Mouse (Mus musculus): ENCODE data around the gene Kank3. TPM values are rescaled to one million over a fixed set of nuclear protein-coding genes. Genes with fewer than 3 reads are reported as not detected.
A peak's percentile ranks its signal among the peaks of the same experiment; 100 is the strongest.
"Not testable (repeated sequence)": the region's sequence is repeated elsewhere in the genome, so short reads cannot be mapped to it uniquely, and the experiment has no call there.

Gene Kank3
- total RNA-seq, 2 experiments from 2014 or later = 13.4 to 16.6 TPM

DNA sequence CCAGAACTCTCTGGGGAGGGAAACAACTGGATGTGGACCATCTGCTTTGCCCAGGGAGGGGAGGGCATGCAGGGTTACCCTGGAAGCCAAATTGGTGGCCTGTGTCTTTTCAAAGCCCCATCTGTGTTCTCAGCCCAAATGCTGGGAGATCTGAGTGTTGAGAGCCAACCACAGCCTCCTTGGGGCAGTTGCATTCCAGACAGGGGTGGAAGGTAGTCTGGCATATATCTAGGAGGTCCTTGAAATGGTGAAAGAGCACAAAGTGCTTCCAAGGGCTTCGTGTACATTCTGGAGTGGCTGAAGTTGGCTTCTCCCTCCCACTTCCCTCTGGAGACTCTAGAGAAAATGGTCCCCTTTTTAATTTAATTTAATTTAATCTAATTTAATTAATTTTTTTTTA lies 5.6 kb upstream of the Kank3 start:
- no peak for DNase-seq (ENCODE audit: low spot score)

DNA sequence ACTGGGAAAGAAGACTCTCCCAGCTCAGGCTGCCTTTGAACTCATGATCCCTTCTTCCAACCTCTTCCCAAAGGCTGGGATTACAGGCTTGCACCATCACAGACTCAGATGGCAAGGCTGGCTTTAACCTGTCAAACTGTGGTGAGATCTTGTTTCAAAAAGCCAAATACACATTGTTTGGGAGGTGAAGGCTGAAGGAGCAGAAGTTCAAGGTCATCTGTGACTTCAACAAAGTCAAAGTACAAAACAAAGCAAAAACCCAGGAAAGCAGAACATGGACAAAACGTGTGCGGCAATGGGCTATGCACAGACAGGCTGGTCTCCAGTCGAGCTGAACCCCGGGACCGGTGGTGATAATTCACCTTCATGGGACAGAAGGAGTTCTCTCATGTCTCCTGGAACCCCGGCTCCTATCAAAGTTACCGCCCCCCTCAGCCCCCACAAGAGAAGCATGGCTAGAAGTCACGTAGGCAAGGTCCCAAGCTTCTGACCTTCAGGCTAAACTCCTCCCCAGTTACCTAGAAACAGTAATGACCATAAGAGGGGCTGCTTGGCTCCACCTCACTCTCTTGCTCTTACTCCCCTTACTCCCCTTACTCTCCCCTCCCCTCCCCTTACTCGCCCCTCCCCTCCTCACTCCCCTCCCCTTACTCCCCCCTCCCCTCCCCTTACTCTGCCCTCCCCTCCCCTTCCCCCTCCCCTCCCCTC lies 3.0 kb upstream of the Kank3 start:
- no peak for DNase-seq (ENCODE audit: low spot score)

DNA sequence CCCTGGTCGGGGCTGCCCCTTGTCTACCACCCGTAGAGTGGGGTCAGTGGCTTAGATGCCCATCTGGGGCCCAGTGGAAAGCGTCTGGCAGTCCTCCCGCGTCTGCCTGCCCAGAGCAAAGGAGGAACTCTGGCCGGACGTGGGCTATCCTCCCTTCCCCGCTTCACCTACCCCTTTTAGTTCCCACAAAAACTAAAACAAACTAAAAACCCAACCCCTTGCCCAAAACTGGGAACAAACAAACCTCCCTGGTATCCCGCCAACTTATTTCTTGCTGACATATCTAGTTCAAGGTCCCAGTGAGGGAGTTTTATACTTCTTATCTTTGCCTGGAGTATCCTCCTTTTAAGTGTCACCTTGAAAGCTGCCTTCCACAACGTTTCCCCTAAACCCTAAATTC lies 2.1 kb upstream of the Kank3 start:
- DNase-seq (ENCODE audit: low spot score) = no peak

DNA sequence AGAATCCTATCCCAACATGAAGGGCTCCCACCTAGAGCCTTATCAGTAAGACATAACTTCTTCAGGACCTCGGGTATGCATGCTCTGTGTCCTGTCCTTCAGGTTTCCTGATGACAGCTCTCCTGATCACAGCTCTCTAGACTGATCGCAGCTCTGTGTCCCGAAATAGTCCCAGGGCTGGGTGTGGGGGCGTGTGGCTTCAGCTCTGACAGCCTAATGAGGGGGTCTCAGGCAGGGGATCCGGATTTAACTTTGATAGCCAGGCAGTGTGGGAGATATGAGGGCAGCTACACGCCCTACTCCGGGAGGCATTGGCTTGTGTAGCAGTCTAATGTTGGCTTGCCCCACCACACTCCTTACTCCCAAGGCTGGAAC lies 810 bp downstream of the Kank3 start:
- DNase-seq (ENCODE audit: low spot score) = no peak

DNA sequence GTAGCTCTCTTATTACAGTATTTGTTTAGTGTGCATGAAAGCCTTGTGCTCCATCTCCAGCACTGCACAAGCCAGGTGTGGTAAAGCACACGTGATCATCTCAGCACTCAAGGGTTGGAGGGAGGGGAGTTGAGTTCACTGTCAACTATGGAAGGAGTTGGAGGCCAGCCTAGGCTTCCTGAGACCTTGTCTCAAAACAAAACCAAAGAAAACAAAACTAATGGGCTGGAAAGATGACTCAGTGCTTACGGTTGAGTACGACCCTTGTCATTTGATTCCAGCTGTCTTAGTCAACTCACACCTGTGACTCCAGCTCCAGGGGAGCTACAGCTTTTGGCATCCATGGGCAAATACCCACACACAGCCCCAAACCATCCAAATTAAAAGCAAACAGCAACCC lies 2.2 kb downstream of the Kank3 start:
- no peak for DNase-seq (ENCODE audit: low spot score)

DNA sequence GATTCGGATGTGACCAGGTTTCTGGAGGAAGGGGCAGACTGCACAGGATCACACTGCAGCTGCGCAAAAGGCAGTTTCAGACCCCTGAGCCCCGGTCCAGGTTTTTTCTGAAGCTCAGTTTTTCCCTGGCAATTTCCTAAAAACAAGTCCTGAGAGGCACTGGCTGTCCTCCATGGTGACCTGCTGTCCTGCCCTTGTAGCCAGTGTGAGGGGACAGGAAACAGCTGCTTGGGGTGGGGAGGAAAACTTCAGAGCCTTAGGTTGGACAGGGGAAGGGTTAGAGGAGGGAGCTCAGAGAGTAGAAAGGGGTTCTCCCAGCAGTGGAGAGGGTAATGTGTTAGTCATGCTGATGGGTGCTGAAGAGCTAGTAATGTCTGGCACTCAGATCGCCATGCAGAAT lies 2.7 kb downstream of the Kank3 start:
- DNase-seq (ENCODE audit: low spot score) = no peak

DNA sequence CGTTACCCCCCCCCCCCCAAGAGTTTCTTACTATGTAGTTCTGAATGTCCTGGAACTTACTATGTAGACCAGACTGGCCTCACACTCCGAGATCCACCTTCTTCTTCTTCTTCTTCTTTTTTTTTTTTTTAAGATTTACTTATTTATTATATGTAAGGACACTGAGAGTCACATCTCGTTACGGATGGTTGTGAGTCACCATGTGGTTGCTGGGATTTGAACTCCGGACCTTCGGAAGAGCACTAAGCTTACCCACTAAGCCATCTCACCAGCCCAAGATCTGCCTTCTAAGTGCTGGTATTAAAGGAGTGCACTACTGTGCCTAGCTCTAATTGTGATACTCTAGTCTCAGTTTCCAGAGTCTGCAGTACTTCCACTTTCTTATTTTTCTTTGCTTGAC lies 5.1 kb downstream of the Kank3 start:
- DNase-seq (ENCODE audit: low spot score) = no peak

DNA sequence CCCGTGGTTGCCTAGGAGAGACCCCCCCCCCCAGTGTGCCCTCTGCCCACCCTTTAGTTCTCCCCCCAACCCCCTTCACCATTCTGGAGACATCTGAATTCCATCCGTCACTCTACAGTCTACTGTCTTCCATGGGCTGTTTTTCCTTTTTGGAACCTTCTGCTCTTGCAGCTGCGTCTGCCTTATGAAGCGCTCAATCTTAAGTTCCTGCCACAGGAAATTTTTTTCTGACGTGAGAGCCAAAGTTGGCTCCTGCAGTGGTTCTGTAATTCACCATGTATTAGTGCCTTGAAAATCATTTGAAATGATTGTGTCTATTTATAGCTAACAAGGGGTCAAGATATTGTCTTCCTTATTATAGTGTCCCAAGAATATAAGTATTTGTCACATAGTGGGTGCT lies 6.3 kb downstream of the Kank3 start:
- DNase-seq (ENCODE audit: low spot score) = no peak

DNA sequence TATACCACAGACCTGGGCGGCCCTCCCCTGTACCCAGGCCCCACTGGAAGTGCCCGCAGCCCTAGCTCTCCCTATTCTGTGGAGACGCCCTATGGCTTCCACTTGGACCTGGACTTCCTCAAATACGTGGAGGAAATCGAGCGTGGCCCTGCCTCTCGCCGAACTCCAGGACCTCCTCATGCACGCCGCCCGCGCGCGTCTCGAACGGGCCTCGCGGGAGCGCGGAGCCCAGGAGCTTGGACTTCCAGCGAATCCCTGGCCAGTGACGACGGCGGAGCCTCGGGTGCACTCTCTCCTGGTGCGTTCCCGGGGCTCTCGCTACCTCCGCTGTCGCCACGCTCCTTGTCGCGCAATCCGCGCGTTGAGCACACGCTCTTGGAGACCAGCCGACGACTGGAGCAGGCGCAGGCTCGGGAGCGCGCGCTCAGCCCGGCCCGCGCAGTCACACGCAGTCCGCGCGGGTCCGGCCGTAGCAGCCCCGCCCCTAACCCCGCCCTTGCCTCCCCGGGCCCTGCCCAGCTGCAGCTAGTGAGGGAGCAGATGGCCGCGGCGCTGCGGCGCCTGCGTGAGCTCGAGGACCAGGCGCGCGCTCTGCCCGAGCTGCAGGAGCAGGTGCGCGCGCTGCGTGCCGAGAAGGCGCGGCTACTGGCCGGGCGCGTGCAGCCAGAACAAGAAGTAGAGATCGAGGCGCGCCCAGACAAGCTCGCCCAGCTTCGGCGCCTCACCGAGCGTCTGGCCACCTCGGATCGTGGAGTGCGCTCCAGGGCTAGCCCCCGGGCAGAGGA lies 7.1 kb downstream of the Kank3 start:
- DNase-seq (ENCODE audit: low spot score) = peak; percentile 80

DNA sequence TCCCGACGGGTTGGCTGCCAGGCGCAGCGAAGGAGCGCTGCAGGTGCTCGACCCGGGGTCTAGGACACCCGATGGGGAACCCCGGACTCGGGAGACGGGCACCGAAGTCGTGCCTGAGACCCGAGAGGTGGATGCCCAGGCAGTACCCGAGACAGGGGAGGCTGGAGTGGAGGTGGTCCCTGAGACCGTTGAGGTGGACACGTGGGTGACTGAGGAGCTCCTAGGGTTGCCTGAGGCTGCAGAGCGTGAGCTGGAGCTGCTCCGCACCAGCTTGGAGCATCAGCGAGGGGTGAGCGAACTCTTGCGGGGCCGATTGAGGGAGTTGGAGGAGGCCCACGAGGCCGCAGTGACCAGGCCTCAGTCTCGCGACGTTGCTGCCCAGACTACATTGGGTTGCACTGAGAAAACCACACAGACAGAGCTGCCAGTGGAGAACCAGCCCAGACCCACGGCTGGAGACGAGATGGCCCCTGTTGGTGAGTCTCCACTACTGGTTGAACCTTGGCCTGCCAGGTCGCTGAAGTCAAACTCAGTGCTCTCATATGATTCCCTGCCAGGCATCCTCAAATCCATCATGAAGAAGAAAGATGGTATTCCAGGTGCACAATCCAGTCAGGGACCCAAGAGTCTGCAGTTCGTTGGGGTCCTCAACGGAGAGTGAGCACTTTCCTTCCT lies 7.8 kb downstream of the Kank3 start:
- no peak for DNase-seq (ENCODE audit: low spot score)

DNA sequence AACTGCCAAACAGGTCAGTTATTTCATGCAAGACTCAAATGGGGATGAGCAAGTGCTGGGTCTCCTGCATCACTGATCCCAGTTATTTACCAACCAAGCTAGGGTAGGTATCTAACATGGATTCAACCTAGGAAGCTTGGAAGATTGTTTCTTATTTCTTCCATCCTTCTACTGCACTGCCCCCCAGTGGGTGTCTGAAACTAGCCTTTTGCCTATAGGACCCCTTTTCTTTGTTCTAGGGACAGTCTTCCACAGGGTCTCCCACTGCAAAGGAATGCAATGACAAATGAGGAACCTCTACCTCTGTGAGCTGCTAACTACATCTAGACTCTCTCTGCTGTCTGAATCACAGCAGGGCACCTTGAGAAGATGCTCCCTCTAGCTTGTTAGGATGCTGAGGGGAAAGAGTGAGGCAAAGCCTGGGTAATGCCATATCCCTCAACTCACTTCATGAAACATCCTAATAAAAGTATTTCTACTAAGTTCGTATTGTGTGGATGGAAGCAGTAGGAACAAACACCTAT lies 12.2 kb downstream of the Kank3 start:
- DNase-seq (ENCODE audit: low spot score) = no peak

DNA sequence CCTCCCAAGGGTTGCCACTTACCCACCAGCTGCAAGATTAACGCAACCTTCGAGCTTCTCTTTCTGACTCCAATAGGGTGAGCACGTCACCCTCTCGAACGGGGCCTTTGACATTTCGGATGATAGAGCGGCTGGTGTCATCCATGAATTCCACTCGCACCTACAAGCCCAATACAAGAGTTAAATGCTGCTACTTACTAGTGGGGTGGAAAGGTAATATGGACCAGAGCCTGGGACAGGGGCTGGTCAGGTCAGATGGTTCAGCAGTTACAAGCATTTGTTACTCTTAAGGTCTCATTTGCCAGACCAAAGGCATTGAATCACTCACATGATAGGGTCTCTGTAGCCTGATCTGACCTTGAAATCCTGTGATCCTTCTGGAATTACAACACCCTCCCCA lies 12.9 kb downstream of the Kank3 start:
- not testable (repeated sequence) for DNase-seq (ENCODE audit: low spot score)

DNA sequence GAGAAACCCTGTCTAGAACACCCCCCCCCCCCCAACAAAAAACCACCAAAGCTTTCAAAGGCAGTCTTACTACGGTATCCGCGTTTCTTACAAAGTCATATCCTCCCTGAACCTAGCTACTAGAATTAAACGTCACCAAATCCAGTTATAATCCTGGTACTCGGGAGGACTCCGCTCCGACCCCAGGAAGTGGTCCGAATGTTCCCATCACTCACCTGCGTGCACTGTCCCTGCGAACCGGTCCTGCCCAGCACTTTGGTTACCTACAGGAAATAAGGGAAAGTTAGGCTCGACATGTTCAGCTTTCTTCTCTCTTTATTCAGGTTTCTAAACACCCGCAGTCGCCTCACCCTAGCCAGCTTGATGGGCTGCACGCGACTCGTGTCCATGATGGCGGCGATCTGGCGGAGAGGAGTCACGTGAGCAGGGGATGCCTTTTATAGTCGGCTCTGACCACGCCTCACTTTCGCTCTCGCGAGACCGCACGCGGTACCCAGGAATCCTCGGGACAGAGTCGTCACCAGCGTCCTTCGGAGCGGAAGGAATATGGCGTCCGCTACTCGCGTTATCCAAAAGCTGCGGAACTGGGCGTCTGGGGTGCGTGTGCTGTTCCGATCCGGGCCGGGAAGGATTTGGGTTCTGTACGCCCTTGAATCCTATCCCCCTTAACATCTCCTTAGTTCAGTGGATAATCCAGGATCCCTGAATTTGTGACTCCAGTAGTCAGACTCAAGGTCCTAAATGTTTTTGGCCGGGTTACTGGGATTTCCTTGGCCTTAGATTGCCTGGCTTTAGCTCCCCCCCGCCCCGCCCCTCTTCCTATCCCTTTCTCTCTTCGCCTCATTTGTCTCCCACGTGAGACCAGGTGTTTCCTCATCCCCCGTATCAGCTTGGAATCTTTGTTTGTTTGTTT lies 14.0 kb downstream of the Kank3 start, which contains the start of the genes Rps28 and Ndufa7:
Gene Rps28 (minus strand): TSS at position 479 of the 913 bp plus-strand sequence.
Gene Ndufa7 (plus strand): TSS at position 489 of the 913 bp plus-strand sequence.
- peak; percentile 99 for DNase-seq (ENCODE audit: low spot score)

DNA sequence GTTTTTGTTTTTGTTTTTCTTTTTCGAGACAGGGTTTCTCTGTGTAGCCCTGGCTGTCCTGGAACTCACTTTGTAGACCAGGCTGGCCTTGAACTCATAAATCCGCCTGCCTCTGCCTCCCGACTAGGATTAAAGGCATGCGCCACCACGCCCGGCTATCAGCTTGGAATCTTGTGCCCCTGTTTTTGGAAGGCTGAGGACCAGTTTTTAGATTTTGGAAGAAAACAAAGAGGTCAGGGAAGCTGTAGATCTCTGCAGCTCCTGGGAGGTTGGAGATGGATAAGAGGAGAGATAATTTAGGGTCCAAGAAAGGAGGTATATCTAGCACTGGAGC lies 14.6 kb downstream of the Kank3 start:
- not testable (repeated sequence) for DNase-seq (ENCODE audit: low spot score)

DNA sequence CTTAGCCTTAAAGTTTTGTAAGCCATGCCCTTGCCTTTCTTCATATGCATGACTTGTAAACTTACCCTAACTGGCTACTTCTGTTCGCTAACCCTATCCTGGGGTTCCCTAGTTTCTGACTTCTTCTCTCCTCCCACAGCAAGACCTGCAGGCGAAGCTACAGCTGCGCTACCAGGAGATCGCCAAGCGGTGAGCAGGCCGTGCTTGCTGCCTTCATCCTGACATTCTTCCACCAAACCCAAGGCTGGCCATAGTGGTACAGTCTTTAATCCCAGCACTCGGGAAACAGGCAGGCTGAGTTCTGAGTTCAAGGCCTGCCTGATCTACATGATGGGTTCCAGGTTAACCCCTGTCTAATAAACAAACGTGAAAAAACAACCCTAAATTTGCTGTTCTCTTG lies 15.1 kb downstream of the Kank3 start:
- DNase-seq (ENCODE audit: low spot score) = no peak

DNA sequence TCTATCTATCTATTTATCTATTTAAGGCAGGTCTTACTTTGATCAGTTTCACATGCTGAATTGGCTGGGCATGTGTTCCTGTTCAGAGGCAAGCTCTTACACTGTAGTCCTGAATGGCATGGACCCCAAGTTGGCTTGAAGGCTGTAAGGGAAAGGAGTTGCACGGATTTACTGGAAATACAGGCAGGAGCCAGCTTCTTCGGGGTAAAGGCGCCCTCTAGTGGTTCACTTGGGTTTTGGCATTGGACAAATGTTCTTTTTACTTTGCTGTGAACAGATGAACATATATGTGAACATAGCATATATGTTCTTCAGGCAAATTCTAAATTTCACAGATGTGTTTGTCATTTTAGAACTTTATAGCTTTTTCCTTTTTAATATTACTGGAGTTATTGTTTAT lies 16.5 kb downstream of the Kank3 start:
- DNase-seq (ENCODE audit: low spot score) = peak; percentile 81

DNA sequence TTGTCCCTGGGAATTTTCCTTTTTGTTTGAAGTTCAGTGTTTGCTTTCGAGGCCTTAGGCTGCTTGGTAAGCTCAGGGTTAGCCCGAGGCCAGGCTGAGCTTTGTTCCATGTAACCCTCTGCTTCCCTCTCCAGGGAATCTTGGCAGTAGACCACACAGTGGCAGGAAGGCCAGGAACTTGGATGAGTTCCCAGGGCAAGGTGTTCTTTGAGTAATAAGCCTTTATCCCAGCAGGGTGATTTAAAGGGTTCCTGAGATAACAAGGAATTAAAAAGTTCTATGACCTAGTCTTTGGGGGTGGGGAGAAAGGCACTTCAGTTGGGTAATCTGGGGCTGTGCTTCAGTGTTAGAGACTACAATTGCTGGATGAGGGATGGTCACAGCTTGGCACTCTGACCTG lies 18.6 kb downstream of the Kank3 start:
- peak; percentile 46 for DNase-seq (ENCODE audit: low spot score)

DNA sequence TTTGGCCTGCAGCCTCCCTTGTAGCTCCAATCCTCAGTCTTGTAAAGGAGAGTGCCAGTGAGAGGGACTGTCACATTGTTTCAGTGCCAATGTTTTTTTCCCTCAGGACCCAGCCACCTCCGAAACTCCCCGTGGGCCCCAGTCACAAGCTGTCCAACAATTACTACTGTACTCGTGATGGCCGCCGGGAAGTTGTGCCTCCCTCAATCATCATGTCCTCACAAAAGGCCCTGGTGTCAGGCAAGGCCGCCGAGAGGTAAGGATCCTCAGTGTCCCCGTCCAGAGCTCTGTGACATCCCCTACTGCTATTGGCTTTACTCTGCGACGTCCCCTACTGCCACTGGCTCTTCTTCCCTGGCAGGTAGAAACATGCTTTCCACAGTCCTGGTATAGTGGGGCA lies 19.2 kb downstream of the Kank3 start:
- DNase-seq (ENCODE audit: low spot score) = no peak

DNA sequence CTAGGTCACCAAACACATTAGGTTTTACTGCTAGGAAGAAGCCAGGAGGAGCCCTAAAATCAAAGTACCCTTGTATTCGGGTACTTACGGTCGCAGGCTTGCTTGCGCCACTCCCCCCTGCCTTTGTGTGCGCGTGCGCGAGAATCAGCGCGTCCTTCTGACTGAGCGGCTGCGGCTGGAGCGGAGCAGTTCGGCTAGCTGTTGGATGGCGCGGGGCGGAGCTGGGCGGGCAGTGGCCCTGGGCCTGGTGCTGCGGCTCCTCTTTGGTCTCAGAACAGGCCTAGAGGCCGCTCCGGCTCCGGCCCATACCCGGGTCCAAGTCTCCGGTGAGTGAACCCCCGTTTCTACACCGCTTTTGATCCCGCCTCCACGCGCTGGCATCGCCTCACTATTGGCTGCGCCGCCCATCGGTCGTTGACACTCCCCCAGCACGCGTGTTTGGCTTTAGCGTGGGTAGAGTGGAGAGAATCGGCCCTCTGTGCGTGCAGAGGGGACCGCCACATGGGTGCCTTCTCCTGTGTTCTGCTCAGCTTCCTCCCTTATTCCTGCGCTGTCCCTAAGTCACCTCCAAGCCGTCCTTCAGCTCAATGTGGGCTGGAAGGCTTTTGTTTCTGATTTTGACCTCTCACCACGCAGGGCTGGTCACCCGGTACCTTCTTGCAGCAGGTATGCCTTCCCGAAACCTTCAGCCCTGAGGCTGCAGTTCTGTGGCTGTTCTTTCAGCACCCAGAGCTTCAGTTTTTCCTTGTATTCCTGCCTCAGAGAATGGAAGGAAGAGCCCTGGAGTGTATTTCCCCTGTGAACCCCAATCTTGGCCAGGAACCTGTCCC lies 32.9 kb downstream of the Kank3 start, which contains the start of gene Cd320:
Gene Cd320 (plus strand): TSS at position 126 of the 830 bp plus-strand sequence.
- DNase-seq (ENCODE audit: low spot score) = peak; percentile 92

DNA sequence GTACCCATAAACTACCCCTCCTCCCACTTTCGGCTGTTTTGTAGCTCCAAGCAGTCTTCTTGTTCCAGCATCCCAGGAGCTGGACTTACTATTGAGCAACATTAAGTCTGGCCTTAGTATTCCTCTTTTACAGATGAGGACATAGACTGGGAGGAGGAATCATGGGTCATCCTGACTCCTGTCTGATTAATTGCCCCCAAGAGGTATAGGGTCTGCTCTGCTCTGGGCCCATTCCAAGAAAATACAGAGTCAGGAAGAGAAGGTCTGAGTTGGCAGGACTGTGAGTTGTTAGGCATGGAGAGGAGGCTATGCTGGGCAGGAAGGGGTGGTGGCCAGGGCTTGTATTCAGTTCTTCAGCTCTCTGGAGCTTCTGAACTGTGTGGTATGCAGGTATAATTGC lies 33.9 kb downstream of the Kank3 start:
- no peak for DNase-seq (ENCODE audit: low spot score)
